ENCODE assay signal across 10 mouse cellular contexts in genomic region chrX:159321342-159321741, GRCm38 (mm10). TPM values are rescaled to one million over a fixed set of nuclear protein-coding genes. Genes with fewer than 3 reads are reported as not detected.
DNase-seq lines count a peak whose midpoint lies in the region; ATAC-seq and TF ChIP-seq lines count a peak whose summit lies in the region.
"Had no signal": no experiment of that assay in that cellular context is flagged by ENCODE, and none has a peak within 500 bp of the region (broad histone marks: within the 10 kb centered on the region; RNA-seq: fewer than 3 reads in every experiment).

No protein-coding gene starts in this region.

- H3K4me1 ChIP-seq in cerebellum, adult 2 months (ENCODE audit: control insufficient read depth, insufficient read depth, low read length), result no peaks in the 10 kb centered on the region
- H3K4me1 ChIP-seq in liver, adult 2 months (ENCODE audit: control insufficient read depth, insufficient read depth, low read length), result no peaks in the 10 kb centered on the region
- H3K4me1 ChIP-seq: heart, embryonic 15.5 days; stomach, embryonic 15.5 days had no signal

- 17% methylated on average over 8 of the region's 8 CpGs for WGBS in cerebellum, adult 2 months
- 51% methylated on average over 8 of the region's 8 CpGs for WGBS in liver, adult 2 months

- H3K36me3 ChIP-seq in liver, adult 2 months (ENCODE audit: control insufficient read depth, insufficient read depth, low read length), result no peaks in the 10 kb centered on the region
- H3K36me3 ChIP-seq: heart, embryonic 15.5 days; stomach, embryonic 15.5 days had no signal

- no peaks in the 10 kb centered on the region for H3K27me3 ChIP-seq in cerebellum, adult 2 months (ENCODE audit: control insufficient read depth, insufficient read depth, low read length)
- no peaks in the 10 kb centered on the region for H3K27me3 ChIP-seq in liver, adult 2 months (ENCODE audit: control insufficient read depth, insufficient read depth, low read length)
- H3K27me3 ChIP-seq: heart, embryonic 15.5 days; stomach, embryonic 15.5 days had no signal

- no peak for TF ChIP-seq POLR2A in cerebellum, adult 2 months (IDR thresholded peaks at IDR 0.05; ENCODE audit: borderline replicate concordance, insufficient read depth, low read length)
- no peak for TF ChIP-seq POLR2A in liver, adult 2 months (IDR thresholded peaks at IDR 0.05; ENCODE audit: extremely low read depth, insufficient read depth, low read length)

- no peaks in the 10 kb centered on the region for H3K79me2 ChIP-seq in liver, adult 2 months (ENCODE audit: control insufficient read depth, insufficient read depth, low read length)

- DNase-seq in 3T3-L1 (ENCODE audit: low read depth, low spot score), result peak; percentile 76
- DNase-seq in MEL-GATA-1-ER (ENCODE audit: extremely low read depth, low read depth), result peak; percentile 37
- DNase-seq in cerebellum, adult 2 months, result peak; percentile 57 to 73
- DNase-seq in liver, adult 2 months (ENCODE audit: extremely low read depth, low read depth, low spot score), result peak; percentile 19
- DNase-seq in right cerebral cortex, adult 18-20 months, result peak; percentile 46
- peak; percentile 64 for DNase-seq in urinary bladder, postnatal 14 days (ENCODE audit: low spot score)

- ATAC-seq in frontal cortex, adult (ENCODE audit: low TSS enrichment), result peak; percentile 81
- peak; percentile 60 for ATAC-seq in inflammation-experienced regulatory T-cells, adult 6 months

- no peak overlapping the region for H3K9ac ChIP-seq in liver, adult 2 months (ENCODE audit: low read depth, low read length)
- H3K9ac ChIP-seq: heart, embryonic 15.5 days; stomach, embryonic 15.5 days had no signal

- no peak overlapping the region for H3K4me3 ChIP-seq in cerebellum, adult 2 months (replicated peaks; ENCODE audit: insufficient read depth, low read depth, low read length)
- no peak overlapping the region for H3K4me3 ChIP-seq in liver, adult 2 months (ENCODE audit: insufficient read depth, low read depth, low read length)
- H3K4me3 ChIP-seq: heart, embryonic 15.5 days; stomach, embryonic 15.5 days had no signal

- peak; percentile 68 for TF ChIP-seq CTCF in cerebellum, adult 2 months (IDR thresholded peaks at IDR 0.05; ENCODE audit: borderline replicate concordance, insufficient read depth, low read depth, low read length)
- peak; percentile 69 for TF ChIP-seq CTCF in liver, adult 2 months (IDR thresholded peaks at IDR 0.05; ENCODE audit: low read depth, low read length)

- no peak overlapping the region for H3K27ac ChIP-seq in cerebellum, adult 2 months (ENCODE audit: insufficient read depth, low read length)
- no peak overlapping the region for H3K27ac ChIP-seq in liver, adult 2 months (replicated peaks; ENCODE audit: insufficient read depth, low read depth, low read length)
- H3K27ac ChIP-seq: heart, embryonic 15.5 days; stomach, embryonic 15.5 days had no signal

RNA-seq across cellular contexts. Expression of gene Eif1ax, which starts 50.6 kb away (rescaled TPM):
- polyA plus RNA-seq in cerebellum, adult 2 months (2012; rRNA removed), result 62.0 and 76.7 TPM in 2 replicates
- 100 to 1,000 TPM in 1 of 3 experiments, 10 to 100 TPM in 2; 58.5 to 120 (median 72.2) TPM for polyA plus RNA-seq in inflammation-experienced regulatory T-cells, adult 6 months (2017; shearing (Covaris generic))
- 13.8 and 14.8 TPM in 2 replicates for total RNA-seq in liver, adult 2 months (2014; rRNA removed)
- polyA plus RNA-seq in liver, adult 2 months (2012; rRNA removed), result 37.6 and 49.5 TPM in 2 replicates

Comparison
In these comparisons a context has a peak if more than half of its experiments do, and no peak if none do; other contexts are left out.
1. DNase-seq: peak in every context shown above with its lines; median percentile 76 in 3T3-L1; 65 in cerebellum, adult 2 months; 64 in urinary bladder, postnatal 14 days; 46 in right cerebral cortex, adult 18-20 months; 37 in MEL-GATA-1-ER; 19 in liver, adult 2 months.